8 mouse cellular contexts compared by ENCODE assay signal in genomic region chr17:51831702-51832420, GRCm38 (mm10). TPM values are rescaled to one million over a fixed set of nuclear protein-coding genes. Genes with fewer than 3 reads are reported as not detected.
A peak's percentile ranks its signal among the peaks of the same experiment; 100 is the strongest.
DNase-seq lines count a peak whose midpoint lies in the region; ATAC-seq and TF ChIP-seq lines count a peak whose summit lies in the region.

No protein-coding gene starts in this region.

- H3K9ac ChIP-seq in heart, embryonic 13.5 days = peak overlapping the region; percentile 81
- peak overlapping the region; percentile 71 for H3K9ac ChIP-seq in hindbrain, embryonic 12.5 days
- peak overlapping the region; percentile 39; the same call in 1 of the 2 replicates for H3K9ac ChIP-seq in liver, embryonic 13.5 days

- no peak for TF ChIP-seq CTCF in G1E (IDR thresholded peaks at IDR 0.05; ENCODE audit: low read depth, low read length)
- no peak for TF ChIP-seq CTCF in spleen, adult 2 months (IDR thresholded peaks at IDR 0.05; ENCODE audit: extremely low read depth, insufficient read depth, insufficient read length, insufficient replicate concordance)

- no peak for TF ChIP-seq POLR2A in spleen, adult 2 months (IDR thresholded peaks at IDR 0.05; ENCODE audit: low read depth, low read length)

- ATAC-seq in heart, embryonic 13.5 days (ENCODE audit: extremely low read depth, insufficient number of reproducible peaks, low FRiP score, low TSS enrichment) = no peak
- no peak for ATAC-seq in G1E (ENCODE audit: extremely low read depth, insufficient number of reproducible peaks, low FRiP score, poor library complexity, severe bottlenecking)
- peak; percentile 9 for ATAC-seq in hindbrain, embryonic 12.5 days (ENCODE audit: low FRiP score)
- ATAC-seq in liver, embryonic 13.5 days (ENCODE audit: low read depth) = no peak; the same call in 1 of the 2 replicates

- DNase-seq in heart, adult 8-10 months (ENCODE audit: low spot score) = no peak
- DNase-seq in G1E (ENCODE audit: low spot score) = no peak
- peak; percentile 53 for DNase-seq in embryo, embryonic 11 days
- no peak for DNase-seq in liver, embryonic 13.5 days
- DNase-seq in spleen, adult 2 months (ENCODE audit: low read depth in 1 of 2, low spot score in 2 of 2) = peak in 1 of 2 experiments; percentile 46
- no peak for DNase-seq in frontal cortex, postnatal 25 days (ENCODE audit: low spot score in 2 of 2)

- H3K4me2 ChIP-seq in heart, embryonic 13.5 days = peak overlapping the region; percentile 100
- H3K4me2 ChIP-seq in hindbrain, embryonic 12.5 days (replicated peaks) = peak overlapping the region; percentile 98
- peak overlapping the region; percentile 76 for H3K4me2 ChIP-seq in liver, embryonic 13.5 days

- H3K27ac ChIP-seq in heart, embryonic 13.5 days (replicated peaks) = no peak overlapping the region
- H3K27ac ChIP-seq in hindbrain, embryonic 12.5 days = no peak overlapping the region
- no peak overlapping the region for H3K27ac ChIP-seq in liver, embryonic 13.5 days
- peak overlapping the region; percentile 97 for H3K27ac ChIP-seq in spleen, adult 2 months (ENCODE audit: insufficient read depth, low read length)

- peak overlapping the region; percentile 79 for H3K4me3 ChIP-seq in heart, embryonic 13.5 days
- H3K4me3 ChIP-seq in G1E (ENCODE audit: low read depth, low read length) = peak overlapping the region; percentile 9; the same call in 1 of the 2 replicates
- H3K4me3 ChIP-seq in hindbrain, embryonic 12.5 days = peak overlapping the region; percentile 82
- peak overlapping the region; percentile 61 for H3K4me3 ChIP-seq in liver, embryonic 13.5 days (replicated peaks)
- peak overlapping the region; percentile 71 for H3K4me3 ChIP-seq in spleen, adult 2 months (ENCODE audit: extremely low read depth, insufficient read depth, insufficient read length)

- H3K9me3 ChIP-seq in heart, embryonic 13.5 days = no peaks in the 10 kb centered on the region
- H3K9me3 ChIP-seq in G1E (replicated peaks) = peaks cover 38% of the 10 kb centered on the region
- H3K9me3 ChIP-seq in hindbrain, embryonic 12.5 days (replicated peaks) = no peaks in the 10 kb centered on the region
- no peaks in the 10 kb centered on the region for H3K9me3 ChIP-seq in liver, embryonic 13.5 days (replicated peaks)

- WGBS in heart, embryonic 13.5 days = under 1% methylated on average over 57 of the region's 57 CpGs
- under 1% methylated on average over 55 of the region's 57 CpGs for WGBS in hindbrain, embryonic 12.5 days
- under 1% methylated on average over 57 of the region's 57 CpGs for WGBS in liver, embryonic 13.5 days (ENCODE audit: insufficient replicate concordance)
- WGBS in spleen, adult 2 months = under 1% methylated on average over 57 of the region's 57 CpGs

- peaks cover 80% of the 10 kb centered on the region for H3K27me3 ChIP-seq in heart, embryonic 13.5 days (replicated peaks)
- H3K27me3 ChIP-seq in G1E (ENCODE audit: insufficient read depth, low read length) = no peaks in the 10 kb centered on the region
- peaks cover 39% of the 10 kb centered on the region for H3K27me3 ChIP-seq in hindbrain, embryonic 12.5 days
- H3K27me3 ChIP-seq in liver, embryonic 13.5 days = peaks cover 75% of the 10 kb centered on the region
- H3K27me3 ChIP-seq in spleen, adult 2 months (ENCODE audit: control insufficient read depth, insufficient read depth, low read length) = no peaks in the 10 kb centered on the region

- peaks cover 20% of the 10 kb centered on the region for H3K4me1 ChIP-seq in heart, embryonic 13.5 days
- H3K4me1 ChIP-seq in G1E (ENCODE audit: insufficient read depth, low read depth, low read length) = no peaks in the 10 kb centered on the region
- peaks cover 18% of the 10 kb centered on the region for H3K4me1 ChIP-seq in hindbrain, embryonic 12.5 days
- peaks cover 10% of the 10 kb centered on the region; the same call in 1 of the 2 replicates for H3K4me1 ChIP-seq in liver, embryonic 13.5 days (replicated peaks)
- H3K4me1 ChIP-seq in spleen, adult 2 months (ENCODE audit: control insufficient read depth, insufficient read depth, insufficient read length) = peaks cover 4% of the 10 kb centered on the region

- no peaks in the 10 kb centered on the region for H3K36me3 ChIP-seq in heart, embryonic 13.5 days
- H3K36me3 ChIP-seq in G1E (replicated peaks) = no peaks in the 10 kb centered on the region
- H3K36me3 ChIP-seq in hindbrain, embryonic 12.5 days = no peaks in the 10 kb centered on the region
- H3K36me3 ChIP-seq in liver, embryonic 13.5 days = no peaks in the 10 kb centered on the region
- 0 out of 2 replicates have a peak, but pooled peaks cover 1% of the 10 kb centered on the region for H3K36me3 ChIP-seq in spleen, adult 2 months (ENCODE audit: control insufficient read depth, insufficient read depth, low read length)

RNA-seq across cellular contexts. Expression of gene Satb1, which starts 1.2 kb away (rescaled TPM):
- polyA plus RNA-seq in heart, embryonic 13.5 days (2015; fragmentation: Nextera tagmentation; extraction: Ambion mirVana) = 6.8 and 7.0 TPM in 2 replicates
- total RNA-seq in heart, adult 8-10 months (2022) = 10 to 100 TPM; 24.0 to 29.1 (median 26.7) TPM
- not detected in 2 replicates for total RNA-seq in G1E (2014; fragmentation: Nextera tagmentation)
- total RNA-seq in G1E (2017) = 0.06 and 0.22 TPM in 2 replicates
- not detected in 2 replicates for polyA plus RNA-seq in G1E (2012)
- polyA plus RNA-seq in hindbrain, embryonic 12.5 days (2016; fragmentation: Nextera tagmentation; extraction: Ambion mirVana) = 30.7 and 33.6 TPM in 2 replicates
- polyA plus RNA-seq in liver, embryonic 13.5 days (2015; fragmentation: Nextera tagmentation; extraction: Ambion mirVana) = 1.2 and 1.6 TPM in 2 replicates
- polyA plus RNA-seq in spleen, adult 2 months (2012; rRNA removed) = 43.7 and 46.8 TPM in 2 replicates

Comparison
In these comparisons a context has a peak if more than half of its experiments do, and no peak if none do; other contexts are left out.
1. H3K4me3 ChIP-seq: peak in every context shown above with its lines; median percentile 82 in hindbrain, embryonic 12.5 days; 79 in heart, embryonic 13.5 days; 71 in spleen, adult 2 months; 61 in liver, embryonic 13.5 days; 9 in G1E.